Mouse (Mus musculus): ENCODE results near the gene Rbm14. TPM values are rescaled to one million over a fixed set of nuclear protein-coding genes. Genes with fewer than 3 reads are reported as not detected.
"Not testable (repeated sequence)": the region's sequence is repeated elsewhere in the genome, so short reads cannot be mapped to it uniquely, and the experiment has no call there.

Gene Rbm14
- polyA plus RNA-seq, 1 experiment from 2014 or later = 56.3 TPM

- no peaks in the 10 kb centered on the region for H3K9me3 ChIP-seq (ENCODE audit: control insufficient read depth, low read length)
- no peak overlapping the region for H3K4me3 ChIP-seq (replicated peaks; ENCODE audit: low read length)
- no peak overlapping the region for H3K4me2 ChIP-seq (replicated peaks)
- peak; percentile 37; the same call in 1 of the 2 replicates for ATAC-seq (ENCODE audit: low FRiP score)
- peak; percentile 70 for DNase-seq (ENCODE audit: low spot score)
- no peaks in the 10 kb centered on the region for H3K4me1 ChIP-seq (replicated peaks; ENCODE audit: control insufficient read depth, insufficient read depth, low read length)
- H3K9ac ChIP-seq = no peak overlapping the region
- no peak overlapping the region for H3K27ac ChIP-seq
- 70% methylated on average over 5 of the region's 5 CpGs for WGBS
- peaks cover 10% of the 10 kb centered on the region for H3K36me3 ChIP-seq (replicated peaks; ENCODE audit: control insufficient read depth, insufficient read depth)
- no peaks in the 10 kb centered on the region for H3K27me3 ChIP-seq (ENCODE audit: control insufficient read depth, insufficient read depth, low read length)
These were observed 9.4 kb upstream of the Rbm14 start for GRCm38 (mm10) chr19:4820678-4821303.

- no peak overlapping the region for H3K4me3 ChIP-seq (replicated peaks; ENCODE audit: low read length)
- no peaks in the 10 kb centered on the region for H3K27me3 ChIP-seq (ENCODE audit: control insufficient read depth, insufficient read depth, low read length)
- no peaks in the 10 kb centered on the region for H3K9me3 ChIP-seq (ENCODE audit: control insufficient read depth, low read length)
- H3K9ac ChIP-seq = no peak overlapping the region
- 70% methylated on average over 1 of the region's 1 CpGs for WGBS
- H3K36me3 ChIP-seq (replicated peaks; ENCODE audit: control insufficient read depth, insufficient read depth) = no peaks in the 10 kb centered on the region
- H3K4me1 ChIP-seq (replicated peaks; ENCODE audit: control insufficient read depth, insufficient read depth, low read length) = peaks cover 1% of the 10 kb centered on the region; the same call in 1 of the 2 replicates
- H3K4me2 ChIP-seq (replicated peaks) = no peak overlapping the region
- no peak for DNase-seq (ENCODE audit: low spot score)
- H3K27ac ChIP-seq = no peak overlapping the region
- no peak for ATAC-seq (ENCODE audit: low FRiP score)
These were observed 5.9 kb upstream of the Rbm14 start for GRCm38 (mm10) chr19:4817182-4817835.

GRCm38 (mm10) chr19:4813015-4813414, 1.6 kb upstream of the Rbm14 start:
- no peak overlapping the region for H3K9ac ChIP-seq
- no peaks in the 10 kb centered on the region for H3K27me3 ChIP-seq (ENCODE audit: control insufficient read depth, insufficient read depth, low read length)
- no peak overlapping the region for H3K27ac ChIP-seq
- H3K9me3 ChIP-seq (ENCODE audit: control insufficient read depth, low read length) = no peaks in the 10 kb centered on the region
- DNase-seq (ENCODE audit: low spot score) (no peak), ATAC-seq (ENCODE audit: low FRiP score) (no peak)
- no peak overlapping the region for H3K4me2 ChIP-seq (replicated peaks)
- WGBS = 89% methylated on average over 6 of the region's 6 CpGs
- H3K36me3 ChIP-seq (replicated peaks; ENCODE audit: control insufficient read depth, insufficient read depth) = no peaks in the 10 kb centered on the region
- peaks cover 26% of the 10 kb centered on the region for H3K4me1 ChIP-seq (replicated peaks; ENCODE audit: control insufficient read depth, insufficient read depth, low read length)
- H3K4me3 ChIP-seq (replicated peaks; ENCODE audit: low read length) = no peak overlapping the region

GRCm38 (mm10) chr19:4812334-4812949, 1.0 kb upstream of the Rbm14 start:
- not testable (repeated sequence) for H3K9me3 ChIP-seq (ENCODE audit: control insufficient read depth, low read length); H3K27me3 ChIP-seq (ENCODE audit: control insufficient read depth, insufficient read depth, low read length); ATAC-seq (ENCODE audit: low FRiP score); DNase-seq (ENCODE audit: low spot score); H3K36me3 ChIP-seq (replicated peaks; ENCODE audit: control insufficient read depth, insufficient read depth)
- H3K4me2 ChIP-seq (replicated peaks) = peak overlapping the region; percentile 93
- H3K27ac ChIP-seq = peak overlapping the region; percentile 91; the same call in 1 of the 2 replicates
- peak overlapping the region; percentile 79 for H3K9ac ChIP-seq
- peak overlapping the region; percentile 79 for H3K4me3 ChIP-seq (replicated peaks; ENCODE audit: low read length)
- H3K4me1 ChIP-seq (replicated peaks; ENCODE audit: control insufficient read depth, insufficient read depth, low read length) = peaks cover 28% of the 10 kb centered on the region
- WGBS = 81% methylated on average over 8 of the region's 8 CpGs

GRCm38 (mm10) chr19:4811909-4812242, 442 bp upstream of the Rbm14 start:
- H3K36me3 ChIP-seq (replicated peaks; ENCODE audit: control insufficient read depth, insufficient read depth) = no peaks in the 10 kb centered on the region
- H3K27ac ChIP-seq = peak overlapping the region; percentile 91
- no peaks in the 10 kb centered on the region for H3K9me3 ChIP-seq (ENCODE audit: control insufficient read depth, low read length)
- peak; percentile 46; the same call in 1 of the 2 replicates for ATAC-seq (ENCODE audit: low FRiP score)
- 5% methylated on average over 12 of the region's 12 CpGs for WGBS
- H3K4me3 ChIP-seq (replicated peaks; ENCODE audit: low read length) = peak overlapping the region; percentile 79
- H3K27me3 ChIP-seq (ENCODE audit: control insufficient read depth, insufficient read depth, low read length) = no peaks in the 10 kb centered on the region
- H3K4me2 ChIP-seq (replicated peaks) = peak overlapping the region; percentile 93
- peak overlapping the region; percentile 79 for H3K9ac ChIP-seq
- no peak for DNase-seq (ENCODE audit: low spot score)
- H3K4me1 ChIP-seq (replicated peaks; ENCODE audit: control insufficient read depth, insufficient read depth, low read length) = peaks cover 28% of the 10 kb centered on the region

GRCm38 (mm10) chr19:4810746-4811062, 730 bp downstream of the Rbm14 start:
- no peaks in the 10 kb centered on the region for H3K9me3 ChIP-seq (ENCODE audit: control insufficient read depth, low read length)
- H3K36me3 ChIP-seq (replicated peaks; ENCODE audit: control insufficient read depth, insufficient read depth) = no peaks in the 10 kb centered on the region
- H3K9ac ChIP-seq = peak overlapping the region; percentile 71
- no peaks in the 10 kb centered on the region for H3K27me3 ChIP-seq (ENCODE audit: control insufficient read depth, insufficient read depth, low read length)
- H3K4me3 ChIP-seq (replicated peaks; ENCODE audit: low read length) = peak overlapping the region; percentile 79
- peak overlapping the region; percentile 93 for H3K4me2 ChIP-seq (replicated peaks)
- DNase-seq (ENCODE audit: low spot score) (no peak), ATAC-seq (ENCODE audit: low FRiP score) (no peak)
- under 1% methylated on average over 17 of the region's 17 CpGs for WGBS
- peaks cover 28% of the 10 kb centered on the region for H3K4me1 ChIP-seq (replicated peaks; ENCODE audit: control insufficient read depth, insufficient read depth, low read length)
- H3K27ac ChIP-seq = peak overlapping the region; percentile 91

- H3K27ac ChIP-seq = peak overlapping the region; percentile 91; the same call in 1 of the 2 replicates
- ATAC-seq (ENCODE audit: low FRiP score) (no peak), DNase-seq (ENCODE audit: low spot score) (no peak)
- under 1% methylated on average over 14 of the region's 14 CpGs for WGBS
- no peaks in the 10 kb centered on the region for H3K9me3 ChIP-seq (ENCODE audit: control insufficient read depth, low read length)
- peak overlapping the region; percentile 79 for H3K4me3 ChIP-seq (replicated peaks; ENCODE audit: low read length)
- peak overlapping the region; percentile 71 for H3K9ac ChIP-seq
- H3K27me3 ChIP-seq (ENCODE audit: control insufficient read depth, insufficient read depth, low read length) = no peaks in the 10 kb centered on the region
- H3K4me2 ChIP-seq (replicated peaks) = peak overlapping the region; percentile 93
- no peaks in the 10 kb centered on the region for H3K36me3 ChIP-seq (replicated peaks; ENCODE audit: control insufficient read depth, insufficient read depth)
- H3K4me1 ChIP-seq (replicated peaks; ENCODE audit: control insufficient read depth, insufficient read depth, low read length) = peaks cover 28% of the 10 kb centered on the region
These were observed 1.1 kb downstream of the Rbm14 start for GRCm38 (mm10) chr19:4810309-4810708.

- peaks cover 56% of the 10 kb centered on the region for H3K36me3 ChIP-seq (replicated peaks; ENCODE audit: control insufficient read depth, insufficient read depth)
- H3K27ac ChIP-seq = no peak overlapping the region
- H3K4me1 ChIP-seq (replicated peaks; ENCODE audit: control insufficient read depth, insufficient read depth, low read length) = peaks cover 4% of the 10 kb centered on the region
- no peak overlapping the region for H3K4me3 ChIP-seq (replicated peaks; ENCODE audit: low read length)
- WGBS = 75% methylated on average over 10 of the region's 10 CpGs
- no peak overlapping the region for H3K9ac ChIP-seq
- no peaks in the 10 kb centered on the region for H3K27me3 ChIP-seq (ENCODE audit: control insufficient read depth, insufficient read depth, low read length)
- no peak for DNase-seq (ENCODE audit: low spot score)
- no peaks in the 10 kb centered on the region for H3K9me3 ChIP-seq (ENCODE audit: control insufficient read depth, low read length)
- no peak for ATAC-seq (ENCODE audit: low FRiP score)
- no peak overlapping the region for H3K4me2 ChIP-seq (replicated peaks)
These were observed 8.2 kb downstream of the Rbm14 start for GRCm38 (mm10) chr19:4803283-4803682.

- Histone ChIP-seq H3K4me3 (replicated peaks; ENCODE audit: low read length) (no peak overlapping the region), H3K4me1 (replicated peaks; ENCODE audit: control insufficient read depth, insufficient read depth, low read length) (no peaks in the 10 kb centered on the region), H3K36me3 (replicated peaks; ENCODE audit: control insufficient read depth, insufficient read depth) (peaks cover 62% of the 10 kb centered on the region), H3K4me2 (replicated peaks) (no peak overlapping the region), H3K9ac (no peak overlapping the region), H3K27me3 (ENCODE audit: control insufficient read depth, insufficient read depth, low read length) (no peaks in the 10 kb centered on the region), H3K9me3 (ENCODE audit: control insufficient read depth, low read length) (no peaks in the 10 kb centered on the region), H3K27ac (no peak overlapping the region)
- no peak for DNase-seq (ENCODE audit: low spot score)
- 83% methylated on average over 7 of the region's 7 CpGs for WGBS
- no peak for ATAC-seq (ENCODE audit: low FRiP score)
These were observed 8.7 kb downstream of the Rbm14 start for GRCm38 (mm10) chr19:4802691-4803091.

Measured in hindbrain, embryonic 14.5 days (tissue).